Mouse (Mus musculus): Measurements from ENCODE around the gene Iqgap2.

Iqgap2 gene

GRCm38 (mm10) chr13:95829431-95830171, 62.1 kb downstream of the Iqgap2 start:
- no peak for DNase-seq (ENCODE audit: low read depth, low spot score)

- no peak for DNase-seq (ENCODE audit: low read depth, low spot score)
These were observed 63.1 kb downstream of the Iqgap2 start for GRCm38 (mm10) chr13:95828616-95829015.

- no peak for DNase-seq (ENCODE audit: low read depth, low spot score)
These were observed 65.5 kb downstream of the Iqgap2 start for GRCm38 (mm10) chr13:95826178-95826577.

GRCm38 (mm10) chr13:95822918-95823317, 68.8 kb downstream of the Iqgap2 start:
- no peak for DNase-seq (ENCODE audit: low read depth, low spot score)

- no peak for DNase-seq (ENCODE audit: low read depth, low spot score)
These were observed 71.7 kb downstream of the Iqgap2 start for GRCm38 (mm10) chr13:95820071-95820470.

GRCm38 (mm10) chr13:95818941-95819340, 72.8 kb downstream of the Iqgap2 start:
- DNase-seq (ENCODE audit: low read depth, low spot score), result no peak

GRCm38 (mm10) chr13:95813643-95814042, 78.1 kb downstream of the Iqgap2 start:
- no peak for DNase-seq (ENCODE audit: low read depth, low spot score)

GRCm38 (mm10) chr13:95810796-95811195, 80.9 kb downstream of the Iqgap2 start:
- no peak for DNase-seq (ENCODE audit: low read depth, low spot score)

GRCm38 (mm10) chr13:95807106-95807750, 84.5 kb downstream of the Iqgap2 start:
- DNase-seq (ENCODE audit: low read depth, low spot score), result no peak

- no peak for DNase-seq (ENCODE audit: low read depth, low spot score)
These were observed 86.1 kb downstream of the Iqgap2 start for GRCm38 (mm10) chr13:95805469-95806166.

GRCm38 (mm10) chr13:95804113-95804512, 87.6 kb downstream of the Iqgap2 start:
- DNase-seq (ENCODE audit: low read depth, low spot score), result no peak

GRCm38 (mm10) chr13:95800925-95801324, 90.8 kb downstream of the Iqgap2 start:
- no peak for DNase-seq (ENCODE audit: low read depth, low spot score)

- DNase-seq (ENCODE audit: low read depth, low spot score), result peak; percentile 25
These were observed 92.4 kb downstream of the Iqgap2 start for GRCm38 (mm10) chr13:95799322-95799721.

- DNase-seq (ENCODE audit: low read depth, low spot score), result peak; percentile 44
These were observed 93.0 kb downstream of the Iqgap2 start for GRCm38 (mm10) chr13:95798721-95799120.

GRCm38 (mm10) chr13:95797530-95797929, 94.2 kb downstream of the Iqgap2 start:
- no peak for DNase-seq (ENCODE audit: low read depth, low spot score)

- DNase-seq (ENCODE audit: low read depth, low spot score), result peak; percentile 69
These were observed 97.4 kb downstream of the Iqgap2 start for GRCm38 (mm10) chr13:95794346-95794745.

GRCm38 (mm10) chr13:95790883-95791282, 100.8 kb downstream of the Iqgap2 start:
- no peak for DNase-seq (ENCODE audit: low read depth, low spot score)

GRCm38 (mm10) chr13:95788631-95789376, 102.9 kb downstream of the Iqgap2 start:
- DNase-seq (ENCODE audit: low read depth, low spot score), result peak; percentile 29

GRCm38 (mm10) chr13:95782969-95783332, 108.8 kb downstream of the Iqgap2 start:
- DNase-seq (ENCODE audit: low read depth, low spot score), result no peak

GRCm38 (mm10) chr13:95782311-95782968, 109.3 kb downstream of the Iqgap2 start:
- DNase-seq (ENCODE audit: low read depth, low spot score), result no peak

GRCm38 (mm10) chr13:95780038-95780437, 111.7 kb downstream of the Iqgap2 start:
- DNase-seq (ENCODE audit: low read depth, low spot score), result no peak
